8 mouse cellular contexts compared by ENCODE assay signal in the genomic region with DNA sequence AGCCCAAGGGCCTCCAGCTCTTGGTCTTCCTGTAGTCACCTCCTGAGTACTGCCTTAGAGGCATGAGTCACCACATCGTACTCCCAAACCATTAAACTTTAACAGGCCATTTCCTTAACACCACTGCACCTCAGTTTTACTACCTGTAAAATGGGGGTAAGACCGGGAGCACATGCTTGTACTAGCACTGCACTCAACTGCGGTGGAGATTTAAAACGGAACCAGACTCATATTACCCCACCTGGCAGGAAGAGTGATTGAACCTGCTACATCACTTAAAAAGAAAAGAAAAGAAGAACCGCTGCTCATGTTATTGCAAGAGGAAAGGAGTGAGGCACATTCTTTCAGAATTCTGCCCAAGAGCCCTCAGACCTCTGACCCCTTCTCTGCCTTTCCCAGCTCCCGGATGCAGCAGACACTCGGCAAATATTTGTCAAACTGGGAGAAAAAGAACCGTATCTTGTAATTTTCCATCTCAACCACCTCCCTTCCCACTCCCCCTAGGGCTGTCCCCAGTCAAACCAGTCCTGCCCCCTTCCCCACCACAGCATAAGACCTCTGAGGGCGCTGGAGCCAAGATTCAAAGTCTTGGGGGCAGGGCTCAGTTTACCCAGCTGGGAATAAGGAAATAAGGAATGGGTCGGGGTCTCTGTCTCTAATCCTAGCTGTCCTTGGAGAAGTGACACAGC. TPM values are rescaled to one million over a fixed set of nuclear protein-coding genes. Genes with fewer than 3 reads are reported as not detected.
A peak's percentile ranks its signal among the peaks of the same experiment; 100 is the strongest.
DNase-seq lines count a peak whose midpoint lies in the region; ATAC-seq and TF ChIP-seq lines count a peak whose summit lies in the region.

No protein-coding gene starts in this region.

- peak; percentile 81 for DNase-seq in 416B (ENCODE audit: low read depth)
- no peak for DNase-seq in midbrain, postnatal 0 days (ENCODE audit: low spot score)
- no peak for DNase-seq in retina, embryonic 14.5 days (ENCODE audit: low spot score)
- no peak for DNase-seq in urinary bladder, postnatal 25 days (ENCODE audit: low spot score)

- H3K9ac ChIP-seq in heart, embryonic 14.5 days (ENCODE audit: low read length) = peak overlapping the region; percentile 92
- H3K9ac ChIP-seq in limb, embryonic 12.5 days (replicated peaks) = peak overlapping the region; percentile 90
- peak overlapping the region; percentile 77 for H3K9ac ChIP-seq in midbrain, postnatal 0 days (replicated peaks; ENCODE audit: low read length, poor library complexity, severe bottlenecking)

- TF ChIP-seq CTCF in E14TG2a.4 (conservative IDR thresholded peaks at IDR 0.05; ENCODE audit: low read length) = no peak
- no peak for TF ChIP-seq CTCF in midbrain, postnatal 0 days (IDR thresholded peaks at IDR 0.05)

- H3K27ac ChIP-seq in heart, embryonic 14.5 days (replicated peaks in 1 of 2; ENCODE audit: control insufficient read depth in 1 of 2, insufficient read depth in 1 of 2, low read depth in 2 of 2, low read length in 2 of 2) = peak overlapping the region; percentile 80 to 96
- H3K27ac ChIP-seq in limb, embryonic 12.5 days = peak overlapping the region; percentile 81
- H3K27ac ChIP-seq in midbrain, postnatal 0 days (ENCODE audit: low read depth, low read length) = 0 out of 2 replicates have a peak overlapping the region, but pooled peaks have one; percentile 26

- H3K9me3 ChIP-seq in E14TG2a.4 (ENCODE audit: low read length) = no peaks in the 10 kb centered on the region
- H3K9me3 ChIP-seq in heart, embryonic 14.5 days (ENCODE audit: control insufficient read depth, low read length) = no peaks in the 10 kb centered on the region
- no peaks in the 10 kb centered on the region for H3K9me3 ChIP-seq in limb, embryonic 12.5 days
- H3K9me3 ChIP-seq in midbrain, postnatal 0 days (ENCODE audit: low read length) = no peaks in the 10 kb centered on the region

- peak overlapping the region; percentile 91 for H3K4me2 ChIP-seq in heart, embryonic 14.5 days (ENCODE audit: low read length)
- peak overlapping the region; percentile 96 for H3K4me2 ChIP-seq in limb, embryonic 12.5 days
- H3K4me2 ChIP-seq in midbrain, postnatal 0 days (ENCODE audit: low read depth, low read length, poor library complexity, severe bottlenecking) = peak overlapping the region; percentile 88

- H3K4me3 ChIP-seq in E14TG2a.4 (replicated peaks; ENCODE audit: low read length) = peak overlapping the region; percentile 76
- peak overlapping the region; percentile 44 to 90 for H3K4me3 ChIP-seq in heart, embryonic 14.5 days (ENCODE audit: control insufficient read depth in 1 of 2, insufficient read depth in 1 of 2, low read depth in 1 of 2, low read length in 2 of 2)
- H3K4me3 ChIP-seq in limb, embryonic 12.5 days (replicated peaks) = peak overlapping the region; percentile 98
- peak overlapping the region; percentile 88 for H3K4me3 ChIP-seq in midbrain, postnatal 0 days (ENCODE audit: low read depth, low read length)

- H3K27me3 ChIP-seq in E14TG2a.4 (ENCODE audit: insufficient read depth, low read length) = no peaks in the 10 kb centered on the region
- no peaks in the 10 kb centered on the region for H3K27me3 ChIP-seq in heart, embryonic 14.5 days (ENCODE audit: control insufficient read depth, insufficient read depth, low read length)
- H3K27me3 ChIP-seq in limb, embryonic 12.5 days = no peaks in the 10 kb centered on the region
- H3K27me3 ChIP-seq in midbrain, postnatal 0 days (ENCODE audit: insufficient read depth, low read length) = no peaks in the 10 kb centered on the region

- WGBS in heart, embryonic 14.5 days = 38% methylated on average over 10 of the region's 10 CpGs
- 28% methylated on average over 10 of the region's 10 CpGs for WGBS in limb, embryonic 12.5 days
- 59% methylated on average over 10 of the region's 10 CpGs for WGBS in midbrain, postnatal 0 days

- peaks cover 39% of the 10 kb centered on the region for H3K36me3 ChIP-seq in E14TG2a.4 (ENCODE audit: insufficient read depth, low read length)
- H3K36me3 ChIP-seq in heart, embryonic 14.5 days (ENCODE audit: control insufficient read depth, insufficient read depth, low read length) = peaks cover 26% of the 10 kb centered on the region
- H3K36me3 ChIP-seq in limb, embryonic 12.5 days = peaks cover 31% of the 10 kb centered on the region
- H3K36me3 ChIP-seq in midbrain, postnatal 0 days (ENCODE audit: insufficient read depth, low read length) = peaks cover 3% of the 10 kb centered on the region

- peaks cover 62% of the 10 kb centered on the region for H3K4me1 ChIP-seq in E14TG2a.4 (replicated peaks; ENCODE audit: low read depth, low read length)
- H3K4me1 ChIP-seq in heart, embryonic 14.5 days (ENCODE audit: control insufficient read depth in 2 of 2, insufficient read depth in 2 of 2, low read length in 2 of 2) = peaks cover 28 to 46% of the 10 kb centered on the region in 2 experiments
- peaks cover 36% of the 10 kb centered on the region for H3K4me1 ChIP-seq in limb, embryonic 12.5 days (replicated peaks)
- peaks cover 4% of the 10 kb centered on the region; the same call in 1 of the 2 replicates for H3K4me1 ChIP-seq in midbrain, postnatal 0 days (ENCODE audit: insufficient read depth, low read length)

- ATAC-seq in heart, embryonic 14.5 days (ENCODE audit: insufficient number of reproducible peaks, insufficient read depth, low FRiP score, low read depth) = peak; percentile 4; the same call in 1 of the 2 replicates
- no peak for ATAC-seq in limb, embryonic 12.5 days (ENCODE audit: insufficient number of reproducible peaks, insufficient read depth, low FRiP score, low TSS enrichment, low read depth)
- ATAC-seq in midbrain, postnatal 0 days (ENCODE audit: low FRiP score) = no peak
- no peak for ATAC-seq in monocyte, adult 5-6 weeks (replicated peaks; ENCODE audit: insufficient number of reproducible peaks, low FRiP score, low TSS enrichment, poor library complexity, severe bottlenecking)

RNA-seq across cellular contexts. Expression of gene Vasp, which starts 2.5 kb away (rescaled TPM):
- polyA plus RNA-seq in heart, embryonic 14.5 days (2014; fragmentation: Nextera tagmentation; extraction: Ambion mirVana) = 66.1 and 68.9 TPM in 2 replicates
- 66.4 and 68.8 TPM in 2 replicates for polyA plus RNA-seq in limb, embryonic 12.5 days (2016; fragmentation: Nextera tagmentation; extraction: Ambion mirVana)
- total RNA-seq in midbrain, postnatal 0 days (2014; rRNA removed) = 50.9 and 56.9 TPM in 2 replicates
- polyA plus RNA-seq in midbrain, postnatal 0 days (2015; fragmentation: Nextera tagmentation; extraction: Ambion mirVana) = 31.4 and 32.3 TPM in 2 replicates
- 230 to 263 TPM (median 254 TPM) in 3 replicates for total RNA-seq in monocyte, adult 5-6 weeks (2017)

RNA-seq across cellular contexts. Expression of gene Ppm1n, which starts 10.7 kb away (rescaled TPM):
- polyA plus RNA-seq in heart, embryonic 14.5 days (2014; fragmentation: Nextera tagmentation; extraction: Ambion mirVana) = 0.20 TPM in 1 of 2 replicates, not detected in the other
- not detected in 2 replicates for polyA plus RNA-seq in limb, embryonic 12.5 days (2016; fragmentation: Nextera tagmentation; extraction: Ambion mirVana)
- total RNA-seq in midbrain, postnatal 0 days (2014; rRNA removed) = 1.8 and 2.2 TPM in 2 replicates
- 1.2 and 1.4 TPM in 2 replicates for polyA plus RNA-seq in midbrain, postnatal 0 days (2015; fragmentation: Nextera tagmentation; extraction: Ambion mirVana)
- 1.9 TPM in 1 of 3 replicates, not detected in the others for total RNA-seq in monocyte, adult 5-6 weeks (2017)

RNA-seq across cellular contexts. Expression of gene Rtn2, which starts 13.3 kb away (rescaled TPM):
- polyA plus RNA-seq in heart, embryonic 14.5 days (2014; fragmentation: Nextera tagmentation; extraction: Ambion mirVana) = 39.2 and 43.6 TPM in 2 replicates
- polyA plus RNA-seq in limb, embryonic 12.5 days (2016; fragmentation: Nextera tagmentation; extraction: Ambion mirVana) = 12.4 and 12.8 TPM in 2 replicates
- 160 and 172 TPM in 2 replicates for total RNA-seq in midbrain, postnatal 0 days (2014; rRNA removed)
- polyA plus RNA-seq in midbrain, postnatal 0 days (2015; fragmentation: Nextera tagmentation; extraction: Ambion mirVana) = 104 and 107 TPM in 2 replicates
- not detected in 3 replicates for total RNA-seq in monocyte, adult 5-6 weeks (2017)

RNA-seq across cellular contexts. Expression of gene Fosb, which starts 40.7 kb away (rescaled TPM):
- 0.22 TPM in 1 of 2 replicates, not detected in the other for polyA plus RNA-seq in heart, embryonic 14.5 days (2014; fragmentation: Nextera tagmentation; extraction: Ambion mirVana)
- 0.18 and 0.20 TPM in 2 replicates for polyA plus RNA-seq in limb, embryonic 12.5 days (2016; fragmentation: Nextera tagmentation; extraction: Ambion mirVana)
- total RNA-seq in midbrain, postnatal 0 days (2014; rRNA removed) = 0.38 and 0.66 TPM in 2 replicates
- polyA plus RNA-seq in midbrain, postnatal 0 days (2015; fragmentation: Nextera tagmentation; extraction: Ambion mirVana) = 0.10 and 0.11 TPM in 2 replicates
- 30.9 to 43.8 TPM (median 36.9 TPM) in 3 replicates for total RNA-seq in monocyte, adult 5-6 weeks (2017)

RNA-seq across cellular contexts. Expression of gene Opa3, which starts 41.0 kb away (rescaled TPM):
- 36.5 and 38.6 TPM in 2 replicates for polyA plus RNA-seq in heart, embryonic 14.5 days (2014; fragmentation: Nextera tagmentation; extraction: Ambion mirVana)
- polyA plus RNA-seq in limb, embryonic 12.5 days (2016; fragmentation: Nextera tagmentation; extraction: Ambion mirVana) = 38.7 and 39.5 TPM in 2 replicates
- total RNA-seq in midbrain, postnatal 0 days (2014; rRNA removed) = 34.8 and 40.1 TPM in 2 replicates
- 33.4 and 33.9 TPM in 2 replicates for polyA plus RNA-seq in midbrain, postnatal 0 days (2015; fragmentation: Nextera tagmentation; extraction: Ambion mirVana)
- 11.5 to 32.0 TPM (median 14.7 TPM) in 3 replicates for total RNA-seq in monocyte, adult 5-6 weeks (2017)

Comparison
In these comparisons a context has a peak if more than half of its experiments do, and no peak if none do; other contexts are left out.
1. H3K27ac ChIP-seq: peak in every context shown above with its lines; median percentile 88 in heart, embryonic 14.5 days; 81 in limb, embryonic 12.5 days; 26 in midbrain, postnatal 0 days.